Mouse (Mus musculus) G1E-ER4 (cell line): ENCODE results near the gene Slc16a1. TPM values are rescaled to one million over a fixed set of nuclear protein-coding genes. Genes with fewer than 3 reads are reported as not detected.

Source experiments
- GATA1 ChIP-seq: IDR thresholded peaks from one replicate; pipeline ENCODE4 v1.8.0; 2012; ENCODE audit warnings: low read length, inconsistent platforms
- polyA plus RNA-seq: library from polyadenylated mRNA; stranded (reverse); fragments of >175 nt; gene quantifications from 2 replicates; pipeline ENCODE4 v1.2.3, GENCODE M21; 2012

The Slc16a1 gene
- polyA plus RNA-seq, 1 experiment: 98.8 TPM

GRCm38 (mm10) chr3:104630941-104631340, 7.5 kb upstream of the Slc16a1 start:
- no peak for TF ChIP-seq GATA1

GRCm38 (mm10) chr3:104632560-104633162, 5.8 kb upstream of the Slc16a1 start:
- no peak for TF ChIP-seq GATA1

DNA sequence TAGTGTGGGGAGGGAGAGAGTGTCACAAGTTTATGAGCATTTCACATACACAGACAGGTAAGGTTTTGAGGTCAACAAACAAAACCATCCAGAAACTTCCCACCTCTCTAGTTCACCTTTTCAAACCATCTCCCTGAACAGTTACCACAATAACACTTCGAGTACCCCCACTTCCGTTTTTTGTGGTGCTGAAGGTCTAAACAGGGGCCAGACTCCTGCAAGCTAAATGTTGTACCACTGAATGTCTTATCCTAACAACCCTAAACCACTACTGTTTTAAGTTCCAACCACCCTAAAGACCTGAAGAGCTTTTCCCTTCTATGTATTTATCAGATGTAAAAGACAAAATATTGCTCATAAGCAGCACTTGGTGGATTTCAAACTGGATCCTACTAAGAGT, 2.0 kb upstream of the Slc16a1 start:
- no peak for TF ChIP-seq GATA1

DNA sequence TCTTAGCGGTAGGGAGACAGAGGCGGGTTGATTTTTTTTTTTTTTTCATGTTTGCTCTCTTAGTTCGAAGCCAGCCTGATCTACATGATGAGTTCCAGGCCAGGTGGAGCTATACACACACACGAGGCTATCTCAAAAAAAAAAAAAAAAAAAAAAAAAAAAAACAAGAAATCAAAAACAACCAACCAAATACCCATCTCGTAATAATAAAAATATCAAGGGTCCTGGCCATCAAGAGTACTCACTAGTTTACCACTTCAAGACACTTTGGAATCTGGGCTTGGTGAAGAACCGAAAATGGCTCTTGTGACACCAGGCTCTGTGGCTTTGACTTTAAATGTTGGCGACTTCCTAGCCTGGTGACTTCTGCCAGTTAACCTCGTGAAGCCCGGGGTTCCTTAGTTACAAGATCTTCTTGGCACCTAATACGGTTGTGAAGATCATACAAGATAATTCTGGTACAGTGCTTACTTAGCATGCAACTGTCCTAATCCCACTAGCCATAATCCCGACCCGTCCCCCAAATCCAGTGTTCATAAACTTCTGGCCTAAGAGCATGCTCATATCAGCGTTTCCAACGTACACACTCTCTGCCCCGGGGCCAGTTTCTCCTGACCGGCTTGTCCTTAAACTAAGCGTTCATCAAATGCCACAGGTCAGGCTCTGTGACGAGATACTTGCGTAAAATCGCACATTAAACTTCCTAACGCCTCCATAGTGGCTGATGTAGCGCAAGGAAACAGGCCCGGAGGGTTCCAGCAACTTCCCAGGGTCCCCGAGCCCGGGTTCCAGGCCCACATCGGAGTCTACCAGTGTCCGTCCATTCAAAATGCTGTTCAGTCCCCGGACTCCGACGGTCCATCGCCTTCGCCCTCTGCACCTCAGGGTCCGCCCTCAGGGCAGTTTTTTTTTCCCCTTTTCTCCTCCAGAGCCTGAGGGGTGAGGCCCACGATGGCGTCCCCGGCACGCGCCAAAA, 753 bp upstream of the Slc16a1 start:
- TF ChIP-seq GATA1: no peak

DNA sequence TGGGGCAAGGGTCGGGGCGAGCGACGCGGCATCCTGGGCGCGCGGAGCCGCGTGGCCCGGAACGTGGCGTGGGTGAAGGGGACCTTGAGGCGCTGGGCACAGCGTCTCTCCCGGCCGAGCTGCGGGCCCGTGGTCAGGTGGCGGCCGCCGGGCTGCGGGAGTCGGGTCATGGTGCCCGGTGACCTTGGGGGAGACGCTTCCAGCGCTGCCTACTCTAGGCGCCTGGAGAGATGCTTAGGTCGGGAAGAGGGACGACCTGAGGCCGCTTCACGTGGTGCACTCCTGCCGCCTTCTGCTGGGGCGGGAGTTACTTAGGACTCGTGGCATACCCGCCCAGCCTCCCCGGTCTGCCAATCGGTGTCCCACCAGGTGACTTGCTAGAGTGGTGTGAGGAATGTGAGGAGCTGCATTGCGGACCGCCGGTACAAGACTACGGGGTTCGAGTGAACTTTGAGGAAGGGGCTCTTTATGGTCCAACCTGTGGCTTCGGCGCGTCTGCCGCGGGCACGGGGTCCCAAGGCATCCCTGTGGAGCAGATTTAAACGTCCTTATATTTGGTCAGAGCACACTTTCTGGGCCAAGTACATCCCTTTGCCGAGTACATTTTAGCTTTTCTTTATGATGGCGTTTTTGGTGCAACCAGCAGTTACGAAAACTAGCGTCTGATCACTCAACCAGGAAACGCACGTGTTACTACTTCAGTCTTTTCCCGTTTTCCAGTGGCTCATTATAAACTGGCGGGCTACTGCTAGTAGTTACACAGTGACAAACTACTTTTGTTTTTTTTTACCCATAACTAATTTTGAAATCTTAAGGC, 672 bp downstream of the Slc16a1 start:
- no peak for TF ChIP-seq GATA1

GRCm38 (mm10) chr3:104639749-104640368, 1.4 kb downstream of the Slc16a1 start:
- no peak for TF ChIP-seq GATA1

DNA sequence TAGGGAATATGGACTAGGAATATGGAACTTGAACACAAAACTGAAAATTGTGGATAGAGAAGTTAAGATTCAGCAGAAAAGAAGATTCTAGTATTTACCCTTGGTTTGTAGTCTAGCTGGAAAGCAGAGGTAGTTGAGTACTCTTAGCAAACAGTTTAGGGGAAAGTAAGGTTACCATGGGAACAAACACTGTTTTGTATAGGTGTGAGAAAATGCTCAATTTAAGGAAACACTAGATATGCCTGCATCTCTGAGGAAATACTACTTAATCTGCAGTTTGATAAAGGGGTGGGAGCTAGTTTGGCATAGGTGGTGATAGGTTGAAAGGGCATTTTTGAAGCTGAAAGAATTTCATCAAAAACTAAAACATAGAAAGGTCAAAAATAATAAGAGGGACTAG, 2.4 kb downstream of the Slc16a1 start:
- TF ChIP-seq GATA1: no peak

- TF ChIP-seq GATA1: no peak
Measured at GRCm38 (mm10) chr3:104641313-104641712, 2.8 kb downstream of the Slc16a1 start.

- TF ChIP-seq GATA1: no peak
Measured at GRCm38 (mm10) chr3:104643113-104643512, 4.6 kb downstream of the Slc16a1 start.

DNA sequence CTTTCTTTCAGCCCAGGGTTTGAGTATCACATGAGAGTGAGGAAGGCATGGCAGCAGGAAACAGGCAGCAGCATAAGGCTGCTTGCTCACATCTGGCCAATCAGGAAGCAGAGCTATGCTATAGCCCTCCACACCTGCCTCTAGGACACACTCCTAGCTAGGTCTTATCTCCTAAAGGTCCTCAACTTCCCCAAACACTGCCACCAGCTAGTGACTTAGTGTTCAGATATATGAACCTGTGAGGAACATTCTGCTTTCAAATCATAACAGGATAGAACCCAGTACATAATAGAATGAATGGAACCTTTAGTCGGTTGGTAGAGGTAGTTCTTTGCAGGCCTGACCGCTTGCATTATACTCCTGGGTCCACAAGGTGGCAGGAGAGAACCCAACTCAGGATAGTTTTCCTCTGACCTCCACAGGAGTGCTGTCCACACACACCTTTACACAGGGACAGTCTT, 5.4 kb downstream of the Slc16a1 start:
- TF ChIP-seq GATA1: no peak

DNA sequence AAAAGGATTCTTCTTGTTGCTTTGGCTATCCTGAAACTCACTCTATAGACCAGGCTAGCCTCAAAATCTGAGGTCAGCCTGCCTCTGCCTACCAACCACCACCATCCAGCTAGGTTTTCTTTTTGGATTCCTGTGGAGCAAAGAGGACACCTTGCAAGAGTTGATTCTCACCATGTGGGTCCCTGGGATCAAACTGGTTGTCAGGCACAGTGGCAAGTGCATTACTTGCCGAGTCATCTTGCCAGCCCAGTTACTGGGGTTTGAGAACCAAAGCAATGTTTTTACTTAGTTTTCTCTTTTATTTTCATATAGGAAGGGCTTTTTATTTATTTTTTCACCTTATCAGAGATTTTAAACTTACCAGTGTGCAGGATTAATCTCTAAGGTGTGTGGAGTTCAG, 5.9 kb downstream of the Slc16a1 start:
- TF ChIP-seq GATA1: no peak

DNA sequence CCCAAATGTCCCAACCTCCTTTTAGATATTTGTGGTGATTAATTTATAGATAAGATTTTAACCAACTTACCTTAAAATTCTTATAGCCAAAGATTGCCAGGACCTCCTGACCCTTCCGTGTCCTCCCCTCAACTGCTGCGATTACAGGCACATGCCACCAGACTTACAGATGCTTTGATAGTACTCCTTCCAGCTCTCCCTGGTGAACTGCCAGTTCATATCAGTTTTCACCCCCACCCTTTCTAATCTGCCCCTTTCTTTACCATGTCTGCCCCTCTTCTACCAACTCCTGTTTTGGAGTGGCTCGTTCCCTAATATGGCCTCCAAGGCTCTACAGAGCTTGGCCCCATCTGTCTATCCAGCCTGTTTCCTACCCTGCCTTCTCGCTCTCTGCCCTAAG, 15.8 kb downstream of the Slc16a1 start:
- TF ChIP-seq GATA1: no peak

- no peak for TF ChIP-seq GATA1
Measured at GRCm38 (mm10) chr3:104654921-104655320, 16.5 kb downstream of the Slc16a1 start.

GRCm38 (mm10) chr3:104658706-104659105, 20.2 kb downstream of the Slc16a1 start:
- TF ChIP-seq GATA1: no peak

DNA sequence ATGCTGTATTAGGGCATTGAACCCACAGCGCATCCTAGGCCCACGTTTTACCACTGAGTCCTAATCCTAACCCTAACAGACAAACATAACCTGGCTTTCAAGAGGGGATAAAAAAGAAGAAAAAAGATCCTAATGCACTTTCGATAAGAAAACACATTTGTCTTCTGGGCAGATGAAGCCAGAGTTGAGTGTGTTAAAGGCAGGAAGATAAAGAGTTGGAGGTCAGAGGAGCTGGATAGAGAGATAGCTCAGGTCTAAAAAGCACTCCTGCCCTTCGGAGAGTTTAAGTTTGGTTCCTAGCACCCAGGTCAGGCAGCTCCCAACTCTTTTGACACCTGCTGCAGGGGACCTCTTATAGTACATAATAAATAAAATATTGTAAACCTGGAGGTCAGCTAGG, 21.3 kb downstream of the Slc16a1 start:
- no peak for TF ChIP-seq GATA1
